Mouse (Mus musculus) ES-Bruce4 (cell line): ENCODE data around the gene Gas6.

Experiments used
- CTCF ChIP-seq: IDR thresholded peaks from one replicate; pipeline ENCODE4 v1.8.1; 2011; ENCODE audit warnings: low read depth, low read length
- EP300 ChIP-seq: IDR thresholded peaks from 2 replicates; pipeline ENCODE4 v1.6.1; 2011; ENCODE audit warnings: low read depth, low read length; ENCODE audit not compliant: insufficient read depth
- POLR2A ChIP-seq: IDR thresholded peaks from one replicate; pipeline ENCODE4 v1.8.1; 2011; ENCODE audit warnings: low read length; ENCODE audit not compliant: insufficient read depth

DNA sequence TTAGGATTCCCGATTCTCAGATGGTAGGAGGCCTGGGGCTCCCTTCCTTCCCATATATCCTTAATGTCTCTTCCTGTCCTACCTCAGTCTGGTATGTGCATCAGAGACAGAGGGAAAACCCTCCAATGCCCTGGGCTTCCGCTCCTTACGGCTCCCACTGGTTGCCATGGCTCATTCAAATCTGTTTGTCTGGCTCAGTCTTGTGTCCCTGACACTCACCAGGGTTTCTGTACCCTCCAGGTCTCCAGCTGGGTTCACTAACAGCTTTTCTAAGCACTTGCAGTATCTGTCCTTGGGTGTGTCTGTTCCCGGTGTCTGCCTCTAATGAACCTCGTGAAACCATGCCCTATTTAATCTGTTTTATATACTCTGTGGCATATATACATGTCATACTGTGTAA, 47.2 kb upstream of the Gas6 start:
- TF ChIP-seq CTCF (no peak), EP300 (no peak), POLR2A (no peak)
